Mouse (Mus musculus): ENCODE results near the gene Smg6. TPM values are rescaled to one million over a fixed set of nuclear protein-coding genes. Genes with fewer than 3 reads are reported as not detected.
"Not testable (repeated sequence)": the region's sequence is repeated elsewhere in the genome, so short reads cannot be mapped to it uniquely, and the experiment has no call there.

The Smg6 gene
- polyA plus RNA-seq, 1 experiment from 2014 or later: 7.7 TPM

DNA sequence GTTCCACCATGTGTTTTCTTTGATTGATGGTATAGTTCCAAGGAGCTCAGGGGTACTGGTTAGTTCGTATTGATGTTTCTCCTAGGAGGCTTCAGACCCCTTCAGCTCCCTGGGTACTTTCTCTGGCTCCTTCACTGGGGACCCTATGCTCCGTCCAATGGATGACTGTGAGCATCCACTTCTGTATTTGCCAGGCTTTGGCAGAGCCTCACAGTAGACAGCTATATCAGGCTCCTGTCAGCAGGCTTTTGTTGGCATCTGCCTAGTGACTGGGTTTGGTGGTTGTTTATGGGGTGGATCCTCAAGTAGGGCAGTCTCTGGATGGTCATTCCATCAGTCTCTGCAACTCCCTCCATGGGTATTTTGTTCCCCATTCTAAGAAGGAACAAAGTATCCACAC lies 83.9 kb downstream of the Smg6 start:
- not testable (repeated sequence) for H3K4me2 ChIP-seq; H3K36me3 ChIP-seq; H3K4me3 ChIP-seq; H3K9me3 ChIP-seq (replicated peaks); H3K27ac ChIP-seq; ATAC-seq; H3K9ac ChIP-seq; H3K27me3 ChIP-seq (replicated peaks)
- peaks cover 19% of the 10 kb centered on the region for H3K4me1 ChIP-seq
- WGBS (ENCODE audit: insufficient replicate concordance): 75% methylated on average over 2 of the region's 2 CpGs

GRCm38 (mm10) chr11:75012997-75013694 lies 87.5 kb downstream of the Smg6 start:
- peak overlapping the region; percentile 7; the same call in 1 of the 2 replicates for H3K27ac ChIP-seq
- H3K9me3 ChIP-seq (replicated peaks): no peaks in the 10 kb centered on the region
- no peak overlapping the region for H3K9ac ChIP-seq
- no peak for ATAC-seq
- H3K4me3 ChIP-seq: no peak overlapping the region
- H3K4me2 ChIP-seq: no peak overlapping the region
- 47% methylated on average over 12 of the region's 12 CpGs for WGBS (ENCODE audit: insufficient replicate concordance)
- H3K27me3 ChIP-seq (replicated peaks): no peaks in the 10 kb centered on the region
- peaks cover 34% of the 10 kb centered on the region for H3K4me1 ChIP-seq
- no peaks in the 10 kb centered on the region for H3K36me3 ChIP-seq

GRCm38 (mm10) chr11:75013764-75014695 lies 88.4 kb downstream of the Smg6 start:
- H3K9me3 ChIP-seq (replicated peaks): no peaks in the 10 kb centered on the region
- ATAC-seq: no peak
- no peak overlapping the region; the same call in 1 of the 2 replicates for H3K27ac ChIP-seq
- no peaks in the 10 kb centered on the region for H3K36me3 ChIP-seq
- H3K9ac ChIP-seq: no peak overlapping the region
- H3K27me3 ChIP-seq (replicated peaks): no peaks in the 10 kb centered on the region
- H3K4me1 ChIP-seq: peaks cover 34% of the 10 kb centered on the region
- WGBS (ENCODE audit: insufficient replicate concordance): 89% methylated on average over 12 of the region's 12 CpGs
- H3K4me2 ChIP-seq: no peak overlapping the region
- no peak overlapping the region for H3K4me3 ChIP-seq

DNA sequence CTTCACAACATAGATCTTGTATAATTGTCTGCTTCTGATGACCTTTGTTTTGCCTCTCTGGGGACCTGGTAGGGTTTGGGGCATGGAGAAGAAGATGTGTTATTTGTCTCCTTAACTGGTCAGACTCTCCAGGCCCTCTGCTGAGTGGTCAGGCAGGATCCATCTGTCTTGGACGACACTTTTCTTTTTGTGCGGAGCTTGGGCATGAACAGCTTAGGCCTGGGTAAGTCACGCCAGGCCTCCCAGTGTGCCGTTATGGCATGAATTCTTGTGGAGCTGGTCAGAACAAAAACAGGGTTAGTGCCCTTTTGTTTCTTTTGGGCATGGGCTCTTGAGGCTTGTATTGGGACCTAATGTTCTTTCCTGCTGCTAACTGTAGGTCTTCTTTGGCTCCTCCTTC lies 89.2 kb downstream of the Smg6 start:
- H3K4me2 ChIP-seq: no peak overlapping the region
- peaks cover 34% of the 10 kb centered on the region for H3K4me1 ChIP-seq
- H3K4me3 ChIP-seq: no peak overlapping the region
- no peaks in the 10 kb centered on the region for H3K27me3 ChIP-seq (replicated peaks)
- H3K9me3 ChIP-seq (replicated peaks): no peaks in the 10 kb centered on the region
- 87% methylated on average over 4 of the region's 4 CpGs for WGBS (ENCODE audit: insufficient replicate concordance)
- H3K27ac ChIP-seq: peak overlapping the region; percentile 36; the same call in 1 of the 2 replicates
- no peak for ATAC-seq
- no peak overlapping the region for H3K9ac ChIP-seq
- no peaks in the 10 kb centered on the region for H3K36me3 ChIP-seq

- WGBS (ENCODE audit: insufficient replicate concordance): 73% methylated on average over 7 of the region's 7 CpGs
- Histone ChIP-seq H3K9ac (no peak overlapping the region), H3K9me3 (replicated peaks) (no peaks in the 10 kb centered on the region), H3K4me2 (no peak overlapping the region), H3K4me3 (no peak overlapping the region), H3K27ac (no peak overlapping the region), H3K4me1 (peaks cover 34% of the 10 kb centered on the region), H3K36me3 (no peaks in the 10 kb centered on the region), H3K27me3 (replicated peaks) (no peaks in the 10 kb centered on the region)
- ATAC-seq: no peak
Measured at GRCm38 (mm10) chr11:75015453-75015871, 89.8 kb downstream of the Smg6 start.

DNA sequence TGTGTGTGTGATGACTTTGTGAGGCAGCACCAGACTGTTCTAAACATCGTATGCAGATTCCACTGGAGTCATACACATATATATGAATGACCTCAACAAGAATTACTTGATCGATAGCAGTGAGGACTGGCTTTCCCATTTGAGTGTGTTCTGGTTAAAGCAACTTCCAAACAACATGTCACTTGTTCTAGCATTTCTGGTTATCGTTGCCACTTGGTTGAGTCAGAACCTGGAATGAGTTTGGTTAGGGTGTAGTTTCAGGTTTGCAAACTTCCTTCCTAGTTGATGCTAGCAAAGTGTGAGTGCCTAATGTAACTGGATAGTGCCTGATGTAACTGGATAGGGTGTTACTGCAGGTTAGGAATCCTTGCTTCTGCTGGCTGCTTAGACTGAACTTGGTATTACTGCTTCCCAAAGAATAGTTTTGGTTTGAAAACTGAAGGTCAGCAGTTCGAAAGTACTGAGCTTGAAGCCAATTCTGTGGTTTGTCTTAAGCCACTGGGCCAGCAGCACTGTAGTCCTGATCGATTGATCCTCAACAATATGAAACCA lies 90.8 kb downstream of the Smg6 start:
- Histone ChIP-seq H3K36me3 (no peaks in the 10 kb centered on the region), H3K27ac (no peak overlapping the region), H3K4me3 (no peak overlapping the region), H3K9me3 (replicated peaks) (no peaks in the 10 kb centered on the region), H3K4me2 (no peak overlapping the region), H3K4me1 (peaks cover 39% of the 10 kb centered on the region), H3K9ac (no peak overlapping the region), H3K27me3 (replicated peaks) (no peaks in the 10 kb centered on the region)
- WGBS (ENCODE audit: insufficient replicate concordance): 79% methylated on average over 5 of the region's 5 CpGs
- no peak for ATAC-seq

DNA sequence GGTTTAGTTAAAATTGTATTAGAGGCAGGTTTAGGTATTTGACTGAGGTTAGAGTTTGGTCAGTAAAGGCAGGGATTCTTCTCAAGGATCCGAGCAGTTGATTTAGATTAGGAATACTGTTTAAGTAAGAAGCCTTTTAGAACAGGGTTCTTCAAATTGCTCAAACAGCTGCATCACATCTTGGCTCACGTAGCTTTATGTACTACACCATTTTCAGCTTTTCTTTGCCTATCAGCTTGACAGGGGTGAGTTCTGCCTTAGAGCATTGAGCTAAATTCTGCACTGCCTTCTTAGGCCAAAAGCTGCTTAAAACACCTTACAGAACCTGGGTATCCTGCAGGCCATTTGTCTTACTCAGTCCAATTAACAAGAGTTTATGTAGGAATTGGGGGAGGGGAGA lies 92.2 kb downstream of the Smg6 start:
- H3K9ac ChIP-seq: no peak overlapping the region
- ATAC-seq: no peak
- H3K9me3 ChIP-seq (replicated peaks): no peaks in the 10 kb centered on the region
- no peaks in the 10 kb centered on the region for H3K27me3 ChIP-seq (replicated peaks)
- 70% methylated on average over 2 of the region's 2 CpGs for WGBS (ENCODE audit: insufficient replicate concordance)
- no peak overlapping the region for H3K27ac ChIP-seq
- no peaks in the 10 kb centered on the region for H3K36me3 ChIP-seq
- peaks cover 36% of the 10 kb centered on the region for H3K4me1 ChIP-seq
- H3K4me3 ChIP-seq: no peak overlapping the region
- H3K4me2 ChIP-seq: no peak overlapping the region

GRCm38 (mm10) chr11:75026977-75027376 lies 101.4 kb downstream of the Smg6 start:
- ATAC-seq: no peak
- 44% methylated on average over 3 of the region's 3 CpGs for whole genome bisulfite sequencing (ENCODE audit: insufficient replicate concordance)
- no peaks in the 10 kb centered on the region for H3K27me3 ChIP-seq (replicated peaks)
- H3K9me3 ChIP-seq (replicated peaks): no peaks in the 10 kb centered on the region
- no peaks in the 10 kb centered on the region for H3K36me3 ChIP-seq
- no peak overlapping the region for H3K9ac ChIP-seq
- no peak overlapping the region for H3K27ac ChIP-seq
- H3K4me2 ChIP-seq: no peak overlapping the region
- 0 out of 2 replicates have a peak, but pooled peaks cover 5% of the 10 kb centered on the region for H3K4me1 ChIP-seq
- no peak overlapping the region for H3K4me3 ChIP-seq

DNA sequence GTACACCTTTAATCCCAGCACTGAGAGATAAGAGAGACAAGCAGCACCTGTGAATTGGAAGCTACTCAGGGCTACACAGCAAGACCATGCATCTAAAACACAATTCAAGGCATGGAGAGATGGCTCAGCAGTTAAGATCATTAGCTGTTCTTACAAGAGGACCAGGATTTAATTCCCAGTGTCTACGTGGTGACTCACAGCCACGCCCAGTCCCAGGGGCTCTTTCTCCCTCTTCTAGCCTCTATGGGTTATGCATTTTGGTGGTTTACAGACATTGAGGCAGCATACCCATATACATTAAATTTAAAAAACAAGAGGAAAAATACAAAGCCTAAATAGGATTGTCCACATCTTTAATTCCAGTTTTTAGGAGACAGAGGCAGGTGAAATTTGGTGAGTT lies 102.0 kb downstream of the Smg6 start:
- ATAC-seq: no peak
- Histone ChIP-seq H3K27me3 (replicated peaks) (no peaks in the 10 kb centered on the region), H3K36me3 (no peaks in the 10 kb centered on the region), H3K4me2 (no peak overlapping the region), H3K4me3 (no peak overlapping the region), H3K9me3 (replicated peaks) (no peaks in the 10 kb centered on the region), H3K27ac (no peak overlapping the region), H3K9ac (no peak overlapping the region), H3K4me1 (0 out of 2 replicates have a peak, but pooled peaks cover 5% of the 10 kb centered on the region)
- 63% methylated on average over 2 of the region's 2 CpGs for WGBS (ENCODE audit: insufficient replicate concordance)

GRCm38 (mm10) chr11:75031251-75031650 lies 105.6 kb downstream of the Smg6 start:
- H3K27ac ChIP-seq: no peak overlapping the region
- H3K27me3 ChIP-seq (replicated peaks): no peaks in the 10 kb centered on the region
- WGBS (ENCODE audit: insufficient replicate concordance): 65% methylated on average over 2 of the region's 2 CpGs
- H3K9ac ChIP-seq: no peak overlapping the region
- no peak overlapping the region for H3K4me2 ChIP-seq
- H3K4me3 ChIP-seq: no peak overlapping the region
- no peaks in the 10 kb centered on the region for H3K36me3 ChIP-seq
- ATAC-seq: no peak
- H3K9me3 ChIP-seq (replicated peaks): no peaks in the 10 kb centered on the region
- 0 out of 2 replicates have a peak, but pooled peaks cover 8% of the 10 kb centered on the region for H3K4me1 ChIP-seq

DNA sequence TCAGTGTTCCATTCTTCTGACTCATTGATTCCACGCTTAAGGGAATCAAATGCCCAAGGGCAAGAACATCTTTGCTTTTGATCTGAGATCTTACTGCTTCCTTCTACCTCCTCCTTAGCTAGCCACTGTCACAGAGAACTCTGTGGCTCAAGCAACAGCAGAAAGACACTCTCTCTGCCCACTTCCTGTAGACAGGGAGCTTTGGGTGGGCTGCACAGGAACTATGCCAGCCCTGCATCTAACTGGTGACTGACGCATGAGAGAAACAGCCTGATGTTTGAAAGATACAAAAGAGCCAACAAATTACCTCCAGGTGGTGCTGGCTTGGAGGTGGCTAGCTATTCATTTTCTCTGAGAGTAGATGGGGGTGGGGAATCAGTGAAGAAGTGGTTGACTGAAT lies 107.3 kb downstream of the Smg6 start:
- no peak for ATAC-seq
- Histone ChIP-seq H3K9ac (no peak overlapping the region), H3K4me2 (no peak overlapping the region), H3K4me3 (no peak overlapping the region), H3K9me3 (replicated peaks) (no peaks in the 10 kb centered on the region), H3K27me3 (replicated peaks) (no peaks in the 10 kb centered on the region), H3K4me1 (0 out of 2 replicates have a peak, but pooled peaks cover 8% of the 10 kb centered on the region), H3K27ac (no peak overlapping the region), H3K36me3 (no peaks in the 10 kb centered on the region)
- WGBS (ENCODE audit: insufficient replicate concordance): 57% methylated on average over 2 of the region's 2 CpGs

- Histone ChIP-seq H3K27me3 (replicated peaks) (no peaks in the 10 kb centered on the region), H3K4me2 (no peak overlapping the region), H3K9me3 (replicated peaks) (no peaks in the 10 kb centered on the region), H3K36me3 (peaks cover 3% of the 10 kb centered on the region; the same call in 1 of the 2 replicates), H3K27ac (no peak overlapping the region), H3K4me3 (no peak overlapping the region), H3K9ac (no peak overlapping the region), H3K4me1 (0 out of 2 replicates have a peak, but pooled peaks cover 8% of the 10 kb centered on the region)
- ATAC-seq: no peak
- WGBS (ENCODE audit: insufficient replicate concordance): 59% methylated on average over 5 of the region's 5 CpGs
Measured at GRCm38 (mm10) chr11:75033581-75034067, 108.0 kb downstream of the Smg6 start.
